ENCODE assay signal across 10 mouse cellular contexts in genomic region chr6:31100749-31101148, GRCm38 (mm10).
DNase-seq lines count a peak whose midpoint lies in the region; ATAC-seq lines count a peak whose summit lies in the region.
"Had no signal": no experiment of that assay in that cellular context is flagged by ENCODE, and none has a peak within 500 bp of the region (broad histone marks: within the 10 kb centered on the region; RNA-seq: fewer than 3 reads in every experiment).

No protein-coding gene starts in this region.

- 52% methylated on average over 5 of the region's 5 CpGs for WGBS in heart, embryonic 11.5 days (ENCODE audit: insufficient replicate concordance)

- H3K27me3 ChIP-seq in heart, embryonic 11.5 days (ENCODE audit: control insufficient read depth, insufficient read depth, low read length) = no peaks in the 10 kb centered on the region
- no peaks in the 10 kb centered on the region for H3K27me3 ChIP-seq in megakaryocyte, embryonic 14.5 days (replicated peaks)
- H3K27me3 ChIP-seq: Patski had no signal

- no peak overlapping the region for H3K27ac ChIP-seq in heart, embryonic 11.5 days (ENCODE audit: low read depth, low read length)

- no peak overlapping the region for H3K4me2 ChIP-seq in heart, embryonic 11.5 days

- 0 out of 2 replicates have a peak overlapping the region, but pooled peaks have one; percentile 10 for H3K9ac ChIP-seq in heart, embryonic 11.5 days (ENCODE audit: low read depth, low read length)

- intact Hi-C loops in heart, postnatal 14 days (cut with DNase I) = no loop called here

- ATAC-seq in heart, embryonic 11.5 days (replicated peaks; ENCODE audit: insufficient number of reproducible peaks, low FRiP score, low TSS enrichment) = no peak
- no peak for ATAC-seq in megakaryocyte, adult 5-6 weeks (ENCODE audit: poor library complexity, severe bottlenecking)
- peak; percentile 35; the same call in 1 of the 2 replicates for ATAC-seq in common myeloid progenitor, adult 5-6 weeks (replicated peaks; ENCODE audit: low read depth, poor library complexity, severe bottlenecking)

- no peaks in the 10 kb centered on the region for H3K9me3 ChIP-seq in heart, embryonic 11.5 days (replicated peaks; ENCODE audit: control insufficient read depth, low read length)
- H3K9me3 ChIP-seq in megakaryocyte, embryonic 14.5 days = no peaks in the 10 kb centered on the region

- no peak overlapping the region for H3K4me3 ChIP-seq in heart, embryonic 11.5 days (ENCODE audit: low read depth, low read length)
- peak overlapping the region; percentile 72 for H3K4me3 ChIP-seq in megakaryocyte, embryonic 14.5 days (replicated peaks)

- H3K4me1 ChIP-seq in heart, embryonic 11.5 days (ENCODE audit: control insufficient read depth, insufficient read depth, low read length) = peaks cover 32% of the 10 kb centered on the region
- peaks cover 99% of the 10 kb centered on the region for H3K4me1 ChIP-seq in megakaryocyte, embryonic 14.5 days

- no peak for DNase-seq in heart, postnatal 14 days
- peak; percentile 89 for DNase-seq in thymus, postnatal 14 days
- DNase-seq in urinary bladder, postnatal 10 days (ENCODE audit: low spot score) = no peak
- DNase-seq in embryo, embryonic 10.5 days (ENCODE audit: low spot score) = no peak
- DNase-seq: cerebellum, postnatal 25 days had no signal

- no peaks in the 10 kb centered on the region for H3K36me3 ChIP-seq in heart, embryonic 11.5 days (ENCODE audit: control insufficient read depth, insufficient read depth, low read length)
- H3K36me3 ChIP-seq in megakaryocyte, embryonic 14.5 days (replicated peaks; ENCODE audit: low read length) = peaks cover 94% of the 10 kb centered on the region
